Mouse (Mus musculus) midbrain, postnatal 0 days (tissue): ENCODE data around the gene Pak4. TPM values are rescaled to one million over a fixed set of nuclear protein-coding genes. Genes with fewer than 3 reads are reported as not detected.
"Not testable (repeated sequence)": the region's sequence is repeated elsewhere in the genome, so short reads cannot be mapped to it uniquely, and the experiment has no call there.

Experiments used
- ATAC-seq: fragments of 200-750 bp; cut with Nextera tagmentation; 2 replicates; pipeline ENCODE4 v1.8.0; 2017; ENCODE audit warnings: moderate number of reproducible peaks, mild to moderate bottlenecking, moderate TSS enrichment, moderate library complexity; ENCODE audit not compliant: low FRiP score
- DNase-seq: peaks from one replicate; pipeline ENCODE4 v3.0.0-alpha.2; 2015; ENCODE audit warnings: low spot score
- H3K27ac ChIP-seq: fragments of 300-500 bp; sonication (generic); 2 replicates; pipeline ENCODE4 v1.5.1; 2014; ENCODE audit warnings: low read depth, mild to moderate bottlenecking, low read length, mixed read lengths
- H3K27me3 ChIP-seq: fragments of 300-500 bp; sonication (generic); 2 replicates; pipeline ENCODE4 v1.6.1; 2014; ENCODE audit warnings: low read length, control low read depth, mixed read lengths; ENCODE audit not compliant: insufficient read depth
- H3K36me3 ChIP-seq: fragments of 300-500 bp; sonication (generic); 2 replicates; pipeline ENCODE4 v1.6.1; 2014; ENCODE audit warnings: low read length, control low read depth, mixed read lengths; ENCODE audit not compliant: insufficient read depth
- H3K4me1 ChIP-seq: fragments of 300-500 bp; sonication (generic); 2 replicates; pipeline ENCODE4 v1.6.1; 2014; ENCODE audit warnings: mild to moderate bottlenecking, control low read depth, antibody characterized with exemption, low read length, mixed read lengths; ENCODE audit not compliant: insufficient read depth
- H3K4me2 ChIP-seq: fragments of 300-500 bp; sonication (generic); 2 replicates; pipeline ENCODE4 v1.6.1; 2014; ENCODE audit warnings: low read depth, mild to moderate bottlenecking, low read length, mixed read lengths; ENCODE audit not compliant: poor library complexity, severe bottlenecking
- H3K4me3 ChIP-seq: fragments of 300-500 bp; sonication (generic); 2 replicates; pipeline ENCODE4 v1.5.1; 2014; ENCODE audit warnings: low read depth, mild to moderate bottlenecking, low read length, moderate library complexity
- H3K9ac ChIP-seq: fragments of 300-500 bp; sonication (generic); replicated peaks from 2 replicates; pipeline ENCODE4 v1.6.1; 2014; ENCODE audit warnings: mild to moderate bottlenecking, low read length, moderate library complexity, mixed read lengths; ENCODE audit not compliant: poor library complexity, severe bottlenecking
- H3K9me3 ChIP-seq: fragments of 300-500 bp; sonication (generic); 2 replicates; pipeline ENCODE4 v1.6.1; 2016; ENCODE audit warnings: low read length, control low read depth
- CTCF ChIP-seq: IDR thresholded peaks from 2 replicates; pipeline ENCODE4 v1.5.1; 2016; ENCODE audit warnings: antibody characterized with exemption, mild to moderate bottlenecking
- WGBS: fragments of 180-500 bp; shearing (Covaris S2); extraction: QIAGEN DNeasy Blood & Tissue Kit; methylation state at CpG from one replicate; pipeline ENCODE4 v1.1.7; 2014; 5-methylcytosine and 5-hydroxymethylcytosine counted together
- microRNA-seq: library from miRNA; unstranded; fragments of <30 nt; microRNA quantifications from one replicate; pipeline ENCODE4, GENCODE M21; 2016; ENCODE audit warnings: borderline number of aligned reads
- polyA plus RNA-seq: library from polyadenylated mRNA; unstranded; fragments of >200 nt; fragmentation: Nextera tagmentation; extraction: Ambion mirVana; gene quantifications from 2 replicates; pipeline ENCODE4 v1.2.1, GENCODE M21; 2015
- total RNA-seq: library from RNA; depleted of rRNA; stranded (reverse); fragments of >200 nt; gene quantifications from 2 replicates; pipeline ENCODE4 v1.2.3, GENCODE M21; 2014; rRNA removed

Gene Pak4
- total and polyA plus RNA-seq, 2 experiments from 2014 or later = 8.9 to 19.8 TPM

GRCm38 (mm10) chr7:28527922-28528719 is 69.9 kb downstream of the Pak4 start:
- Histone ChIP-seq H3K9ac (no peak overlapping the region), H3K36me3 (no peaks in the 10 kb centered on the region), H3K4me2 (no peak overlapping the region), H3K4me3 (no peak overlapping the region), H3K27me3 (peaks cover 3% of the 10 kb centered on the region; the same call in 1 of the 2 replicates), H3K9me3 (no peaks in the 10 kb centered on the region), H3K4me1 (no peaks in the 10 kb centered on the region), H3K27ac (no peak overlapping the region)
- peak; percentile 58 for DNase-seq
- TF ChIP-seq CTCF = peak; percentile 69
- 8% methylated on average over 19 of the region's 19 CpGs for WGBS
- ATAC-seq = no peak

GRCm38 (mm10) chr7:28522536-28522935 is 75.4 kb downstream of the Pak4 start, which contains the start of gene Ifnl3:
TSS of gene Ifnl3 (plus strand) at chr7:28522836.
- H3K27me3 ChIP-seq, H3K9me3 ChIP-seq, H3K27ac ChIP-seq, H3K4me3 ChIP-seq, H3K4me1 ChIP-seq, ATAC-seq, DNase-seq, H3K4me2 ChIP-seq, H3K36me3 ChIP-seq, H3K9ac ChIP-seq: not testable (repeated sequence)
- 70% methylated on average over 5 of the region's 6 CpGs for WGBS

GRCm38 (mm10) chr7:28511441-28511840 is 86.5 kb downstream of the Pak4 start:
- Histone ChIP-seq H3K9ac (no peak overlapping the region), H3K4me2 (no peak overlapping the region), H3K4me3 (no peak overlapping the region), H3K36me3 (no peaks in the 10 kb centered on the region), H3K27me3 (no peaks in the 10 kb centered on the region), H3K9me3 (no peaks in the 10 kb centered on the region), H3K4me1 (no peaks in the 10 kb centered on the region), H3K27ac (no peak overlapping the region)
- no peak for DNase-seq
- TF ChIP-seq CTCF = no peak
- ATAC-seq = no peak
- 67% methylated on average over 8 of the region's 8 CpGs for WGBS

- H3K9me3 ChIP-seq, H3K27me3 ChIP-seq, H3K9ac ChIP-seq, DNase-seq, H3K36me3 ChIP-seq, H3K4me3 ChIP-seq, H3K27ac ChIP-seq, ATAC-seq, H3K4me1 ChIP-seq, H3K4me2 ChIP-seq: not testable (repeated sequence)
- 67% methylated on average over 8 of the region's 8 CpGs for WGBS
Observed at GRCm38 (mm10) chr7:28510405-28510974, 87.5 kb downstream of the Pak4 start, which contains the start of gene Ifnl2. TSS of gene Ifnl2 (minus strand) at chr7:28510455.

GRCm38 (mm10) chr7:28509121-28509520 is 88.9 kb downstream of the Pak4 start:
- H3K27me3 ChIP-seq, ATAC-seq, H3K4me3 ChIP-seq, H3K4me2 ChIP-seq, H3K36me3 ChIP-seq, H3K9ac ChIP-seq, DNase-seq, H3K27ac ChIP-seq, H3K4me1 ChIP-seq, H3K9me3 ChIP-seq: not testable (repeated sequence)
- WGBS = 80% methylated on average over 1 of the region's 2 CpGs

Small RNAs within 50 kb of the gene (microRNA-seq; reads per million reads assigned to microRNA genes)
- 1.0 reads per million for gene Mir7049

Other genes starting within 250 kb of the Pak4 start
- gene Rps16, start 247.5 kb downstream of the Pak4 start, total RNA-seq = 158 and 163 TPM in 2 replicates
- gene Rps16, start 247.5 kb downstream of the Pak4 start, polyA plus RNA-seq = 536 and 539 TPM in 2 replicates
- 15.3 and 19.4 TPM in 2 replicates for gene Plekhg2, start 225.6 kb downstream of the Pak4 start, total RNA-seq
- 7.9 and 8.0 TPM in 2 replicates for gene Plekhg2, start 225.6 kb downstream of the Pak4 start, polyA plus RNA-seq
- 3.0 and 4.1 TPM in 2 replicates for gene Zfp36, start 217.9 kb downstream of the Pak4 start, total RNA-seq
- 2.9 and 3.4 TPM in 2 replicates for gene Zfp36, start 217.9 kb downstream of the Pak4 start, polyA plus RNA-seq
- gene Med29, start 205.5 kb downstream of the Pak4 start, total RNA-seq = 30.7 and 37.9 TPM in 2 replicates
- gene Med29, start 205.5 kb downstream of the Pak4 start, polyA plus RNA-seq = 41.6 and 43.2 TPM in 2 replicates
- 80.3 and 84.2 TPM in 2 replicates for gene Paf1, start 205.2 kb downstream of the Pak4 start, total RNA-seq
- 89.3 and 90.0 TPM in 2 replicates for gene Paf1, start 205.2 kb downstream of the Pak4 start, polyA plus RNA-seq
- 4.3 TPM in 1 of 2 replicates, not detected in the other for gene Gmfg, start 160.7 kb downstream of the Pak4 start, total RNA-seq
- 3.4 and 4.0 TPM in 2 replicates for gene Gmfg, start 160.7 kb downstream of the Pak4 start, polyA plus RNA-seq
- gene Lrfn1, start 146.2 kb downstream of the Pak4 start, total RNA-seq = 132 and 137 TPM in 2 replicates
- 18.4 and 20.6 TPM in 2 replicates for gene Lrfn1, start 146.2 kb downstream of the Pak4 start, polyA plus RNA-seq
- not detected in 2 replicates for gene Ifnl2, start 87.7 kb downstream of the Pak4 start, total RNA-seq
- gene Ifnl2, start 87.7 kb downstream of the Pak4 start, polyA plus RNA-seq = not detected in 2 replicates
- gene Ifnl3, start 75.3 kb downstream of the Pak4 start, total RNA-seq = not detected in 2 replicates
- not detected in 2 replicates for gene Ifnl3, start 75.3 kb downstream of the Pak4 start, polyA plus RNA-seq
- not detected in 2 replicates for gene Sycn, start 57.3 kb downstream of the Pak4 start, total RNA-seq
- not detected in 2 replicates for gene Sycn, start 57.3 kb downstream of the Pak4 start, polyA plus RNA-seq
- gene Nccrp1, start 50.9 kb downstream of the Pak4 start, total RNA-seq = 1.4 TPM in 1 of 2 replicates, not detected in the other
- 0.16 and 0.47 TPM in 2 replicates for gene Nccrp1, start 50.9 kb downstream of the Pak4 start, polyA plus RNA-seq
- 48.2 and 56.0 TPM in 2 replicates for gene Samd4b, start within 50 bp of the Pak4 start, total RNA-seq
- 17.6 and 19.2 TPM in 2 replicates for gene Samd4b, start within 50 bp of the Pak4 start, polyA plus RNA-seq
- gene Acp7, start 33.1 kb upstream of the Pak4 start, total RNA-seq = 1.3 and 2.6 TPM in 2 replicates
- 0.22 and 0.55 TPM in 2 replicates for gene Acp7, start 33.1 kb upstream of the Pak4 start, polyA plus RNA-seq
- gene Fbxo27, start 94.7 kb upstream of the Pak4 start, total RNA-seq = 7.4 and 8.2 TPM in 2 replicates
- 10.4 and 12.2 TPM in 2 replicates for gene Fbxo27, start 94.7 kb upstream of the Pak4 start, polyA plus RNA-seq
- 1.7 and 2.8 TPM in 2 replicates for gene Fbxo17, start 118.6 kb upstream of the Pak4 start, total RNA-seq
- gene Fbxo17, start 118.6 kb upstream of the Pak4 start, polyA plus RNA-seq = 5.5 and 6.1 TPM in 2 replicates
- 48.6 and 67.5 TPM in 2 replicates for gene Mrps12, start 143.6 kb upstream of the Pak4 start, total RNA-seq
- gene Mrps12, start 143.6 kb upstream of the Pak4 start, polyA plus RNA-seq = 97.3 and 106 TPM in 2 replicates
- 17.8 and 18.6 TPM in 2 replicates for gene Sars2, start 143.8 kb upstream of the Pak4 start, total RNA-seq
- gene Sars2, start 143.8 kb upstream of the Pak4 start, polyA plus RNA-seq = 16.2 and 19.3 TPM in 2 replicates
- not detected in 2 replicates for gene Ccer2, start 158.0 kb upstream of the Pak4 start, total RNA-seq
- gene Ccer2, start 158.0 kb upstream of the Pak4 start, polyA plus RNA-seq = 1.4 and 1.8 TPM in 2 replicates
- gene Sirt2, start 168.6 kb upstream of the Pak4 start, total RNA-seq = 64.8 and 85.9 TPM in 2 replicates
- gene Sirt2, start 168.6 kb upstream of the Pak4 start, polyA plus RNA-seq = 111 and 120 TPM in 2 replicates
- 18.3 and 19.7 TPM in 2 replicates for gene Nfkbib, start 169.3 kb upstream of the Pak4 start, total RNA-seq
- 58.5 and 65.3 TPM in 2 replicates for gene Nfkbib, start 169.3 kb upstream of the Pak4 start, polyA plus RNA-seq
- 0.80 and 1.0 TPM in 2 replicates for gene Rinl, start 190.8 kb upstream of the Pak4 start, total RNA-seq
- gene Rinl, start 190.8 kb upstream of the Pak4 start, polyA plus RNA-seq = 1.9 TPM in 2 replicates
- gene Hnrnpl, start 210.4 kb upstream of the Pak4 start, total RNA-seq = 253 and 265 TPM in 2 replicates
- gene Hnrnpl, start 210.4 kb upstream of the Pak4 start, polyA plus RNA-seq = 146 and 175 TPM in 2 replicates
- gene Ech1, start 227.0 kb upstream of the Pak4 start, total RNA-seq = 89.3 and 104 TPM in 2 replicates
- 103 and 107 TPM in 2 replicates for gene Ech1, start 227.0 kb upstream of the Pak4 start, polyA plus RNA-seq
- 3.4 and 3.5 TPM in 2 replicates for gene Lgals4, start 235.7 kb upstream of the Pak4 start, total RNA-seq
- gene Lgals4, start 235.7 kb upstream of the Pak4 start, polyA plus RNA-seq = 4.8 and 5.1 TPM in 2 replicates